Mouse (Mus musculus) heart, adult 10 weeks (tissue): ENCODE data around the gene Maneal. TPM values are rescaled to one million over a fixed set of nuclear protein-coding genes. Genes with fewer than 3 reads are reported as not detected.

Experiments
- polyA plus RNA-seq: library from polyadenylated mRNA; stranded (reverse); fragments of 350-450 nt; fragmentation: Illumina TruSeq; extraction: RNeasy Lipid Tissue Mini Kit (QIAGEN cat#74804); gene quantifications from one replicate; pipeline ENCODE4 v1.2.3, GENCODE M21; 2014; ENCODE audit warnings: low read depth, low replicate concordance

The Maneal gene
- 0.42 TPM for polyA plus RNA-seq

GRCm38 (mm10) chr4:124861283-124862188 lies at the start of gene Maneal:
TSS of gene Maneal (minus strand) at chr4:124862171.

GRCm38 (mm10) chr4:124880599-124880998 lies 18.6 kb upstream of the Maneal start, which contains the start of gene Epha10:
TSS of gene Epha10 (plus strand) at chr4:124880899.

GRCm38 (mm10) chr4:124850933-124851658 lies 10.9 kb downstream of the Maneal start, which contains the start of gene 1110065P20Rik:
TSS of gene 1110065P20Rik (minus strand) at chr4:124851196.

GRCm38 (mm10) chr4:124850261-124850913 lies 11.6 kb downstream of the Maneal start, which contains the start of gene Yrdc:
TSS of gene Yrdc (plus strand) at chr4:124850679.

Other genes with a start within 250 kb of the Maneal start
- gene Pou3f1, start 205.4 kb downstream of the Maneal start, polyA plus RNA-seq = not detected
- gene Utp11, start 168.6 kb downstream of the Maneal start, polyA plus RNA-seq = 18.4 TPM
- gene Fhl3, start 161.5 kb downstream of the Maneal start, polyA plus RNA-seq = 5.1 TPM
- 25.4 TPM for gene Sf3a3, start 147.4 kb downstream of the Maneal start, polyA plus RNA-seq
- 14.0 TPM for gene Inpp5b, start 120.3 kb downstream of the Maneal start, polyA plus RNA-seq
- gene Mtf1, start 60.1 kb downstream of the Maneal start, polyA plus RNA-seq = 9.6 TPM
- 25.6 TPM for gene Yrdc, start 11.5 kb downstream of the Maneal start, polyA plus RNA-seq
- 20.3 TPM for gene 1110065P20Rik, start 11.0 kb downstream of the Maneal start, polyA plus RNA-seq
- gene Epha10, start 18.7 kb upstream of the Maneal start, polyA plus RNA-seq = not detected
- gene 9930104L06Rik, start 74.9 kb upstream of the Maneal start, polyA plus RNA-seq = 9.6 TPM
- gene Cdca8, start 77.1 kb upstream of the Maneal start, polyA plus RNA-seq = 0.55 TPM
- gene Rspo1, start 124.3 kb upstream of the Maneal start, polyA plus RNA-seq = 4.4 TPM
- 52.7 TPM for gene Gnl2, start 154.4 kb upstream of the Maneal start, polyA plus RNA-seq
- gene Dnali1, start 203.5 kb upstream of the Maneal start, polyA plus RNA-seq = not detected
- 8.0 TPM for gene Snip1, start 204.5 kb upstream of the Maneal start, polyA plus RNA-seq
- gene Meaf6, start 223.0 kb upstream of the Maneal start, polyA plus RNA-seq = 30.6 TPM